Mouse (Mus musculus) testis, adult 2 months (tissue): Measurements from ENCODE around the gene Filip1.

Source experiments
- CTCF ChIP-seq: fragments of 200-500 bp; IDR thresholded peaks from 2 replicates; pipeline ENCODE4 v1.5.1; 2012; ENCODE audit warnings: low read depth, mild to moderate bottlenecking, inconsistent platforms, low read length, moderate library complexity; ENCODE audit not compliant: control insufficient read depth, insufficient read depth, insufficient replicate concordance
- POLR2A ChIP-seq: fragments of 200-500 bp; IDR thresholded peaks from 2 replicates; pipeline ENCODE4 v1.6.1; 2012; ENCODE audit warnings: low read depth, mild to moderate bottlenecking, inconsistent platforms, low read length, moderate library complexity; ENCODE audit not compliant: control insufficient read depth

- TF ChIP-seq CTCF, result no peak
- TF ChIP-seq POLR2A, result no peak
Measured at GRCm38 (mm10) chr9:79847099-79847498, 165.6 kb downstream of the Filip1 start.
